Mouse (Mus musculus) heart, postnatal 0 days (tissue): ENCODE data around the gene Itpripl2. TPM values are rescaled to one million over a fixed set of nuclear protein-coding genes. Genes with fewer than 3 reads are reported as not detected.

Experiments
- ATAC-seq: fragments of 200-750 bp; cut with Nextera tagmentation; 2 replicates; pipeline ENCODE4 v1.8.0; 2017; ENCODE audit warnings: low read depth, moderate number of reproducible peaks, moderate library complexity; ENCODE audit not compliant: insufficient read depth
- DNase-seq: peaks from one replicate; pipeline ENCODE4 v3.0.0-alpha.2; 2016; ENCODE audit warnings: low spot score
- H3K27ac ChIP-seq: fragments of 300-500 bp; sonication (generic); 2 replicates; pipeline ENCODE4 v1.5.1; 2014; ENCODE audit warnings: low read depth, mild to moderate bottlenecking
- H3K27me3 ChIP-seq: fragments of 300-500 bp; sonication (generic); 2 replicates; pipeline ENCODE4 v1.6.1; 2014; ENCODE audit warnings: low read length, mixed read lengths; ENCODE audit not compliant: control insufficient read depth, insufficient read depth
- H3K36me3 ChIP-seq: fragments of 300-500 bp; sonication (generic); replicated peaks from 2 replicates; pipeline ENCODE4 v1.6.1; 2014; ENCODE audit warnings: low read length, mixed read lengths; ENCODE audit not compliant: control insufficient read depth, insufficient read depth
- H3K4me1 ChIP-seq: fragments of 300-500 bp; sonication (generic); 2 replicates; pipeline ENCODE4 v1.6.1; 2014; ENCODE audit warnings: antibody characterized with exemption; ENCODE audit not compliant: control insufficient read depth, insufficient read depth
- H3K4me2 ChIP-seq: fragments of 300-500 bp; sonication (generic); 2 replicates; pipeline ENCODE4 v1.6.1; 2014; ENCODE audit warnings: low read depth, mild to moderate bottlenecking, low read length, moderate library complexity
- H3K4me3 ChIP-seq: fragments of 300-500 bp; sonication (generic); 2 replicates; pipeline ENCODE4 v1.5.1; 2014; ENCODE audit warnings: low read depth, low read length
- H3K9ac ChIP-seq: fragments of 300-500 bp; sonication (generic); replicated peaks from 2 replicates; pipeline ENCODE4 v1.6.1; 2014; ENCODE audit warnings: low read depth, low read length, mixed read lengths
- H3K9me3 ChIP-seq: fragments of 300-500 bp; sonication (generic); replicated peaks from 2 replicates; pipeline ENCODE4 v1.6.1; 2016; ENCODE audit warnings: low read length; ENCODE audit not compliant: control insufficient read depth
- CTCF ChIP-seq: IDR thresholded peaks from 2 replicates; pipeline ENCODE4 v1.5.1; 2016; ENCODE audit warnings: antibody characterized with exemption, control low read depth, low read depth
- EP300 ChIP-seq: IDR thresholded peaks from 2 replicates; pipeline ENCODE4 v1.6.1; 2016; ENCODE audit warnings: antibody characterized with exemption, low read depth
- WGBS: fragments of 180-500 bp; shearing (Covaris S2); extraction: QIAGEN DNeasy Blood & Tissue Kit; methylation state at CpG from one replicate; pipeline ENCODE4 v1.1.7; 2014; 5-methylcytosine and 5-hydroxymethylcytosine counted together
- polyA plus RNA-seq: library from polyadenylated mRNA; unstranded; fragments of >200 nt; fragmentation: Nextera tagmentation; extraction: Ambion mirVana; gene quantifications from 2 replicates; pipeline ENCODE4 v1.2.1, GENCODE M21; 2015
- total RNA-seq: library from RNA; depleted of rRNA; stranded (reverse); fragments of >200 nt; gene quantifications from 2 replicates; pipeline ENCODE4 v1.2.3, GENCODE M21; 2014; ENCODE audit warnings: low replicate concordance

The Itpripl2 gene
- total and polyA plus RNA-seq, 2 experiments from 2014 or later, result 3.9 to 31.6 TPM

GRCm38 (mm10) chr7:118476428-118476827 lies 15.3 kb downstream of the Itpripl2 start:
- Histone ChIP-seq H3K9me3 (0 out of 2 replicates have a peak, but pooled peaks cover 5% of the 10 kb centered on the region), H3K36me3 (no peaks in the 10 kb centered on the region), H3K4me2 (no peak overlapping the region), H3K9ac (no peak overlapping the region), H3K4me1 (0 out of 2 replicates have a peak, but pooled peaks cover 5% of the 10 kb centered on the region), H3K4me3 (no peak overlapping the region), H3K27me3 (no peaks in the 10 kb centered on the region), H3K27ac (no peak overlapping the region)
- no peak for ATAC-seq
- WGBS, result 69% methylated on average over 5 of the region's 5 CpGs
- no peak for TF ChIP-seq EP300
- TF ChIP-seq CTCF, result no peak
- DNase-seq, result no peak

- no peak overlapping the region for H3K4me3 ChIP-seq
- no peaks in the 10 kb centered on the region for H3K27me3 ChIP-seq
- TF ChIP-seq CTCF, result no peak
- TF ChIP-seq EP300, result no peak
- 0 out of 2 replicates have a peak, but pooled peaks cover 5% of the 10 kb centered on the region for H3K9me3 ChIP-seq
- WGBS, result 73% methylated on average over 7 of the region's 7 CpGs
- peak; percentile 67 for DNase-seq
- H3K9ac ChIP-seq, result no peak overlapping the region
- peak overlapping the region; percentile 61 for H3K27ac ChIP-seq
- H3K36me3 ChIP-seq, result no peaks in the 10 kb centered on the region
- ATAC-seq, result peak; percentile 72
- H3K4me1 ChIP-seq, result 0 out of 2 replicates have a peak, but pooled peaks cover 5% of the 10 kb centered on the region
- no peak overlapping the region for H3K4me2 ChIP-seq
Observed at GRCm38 (mm10) chr7:118475008-118475705, 16.6 kb downstream of the Itpripl2 start.

DNA sequence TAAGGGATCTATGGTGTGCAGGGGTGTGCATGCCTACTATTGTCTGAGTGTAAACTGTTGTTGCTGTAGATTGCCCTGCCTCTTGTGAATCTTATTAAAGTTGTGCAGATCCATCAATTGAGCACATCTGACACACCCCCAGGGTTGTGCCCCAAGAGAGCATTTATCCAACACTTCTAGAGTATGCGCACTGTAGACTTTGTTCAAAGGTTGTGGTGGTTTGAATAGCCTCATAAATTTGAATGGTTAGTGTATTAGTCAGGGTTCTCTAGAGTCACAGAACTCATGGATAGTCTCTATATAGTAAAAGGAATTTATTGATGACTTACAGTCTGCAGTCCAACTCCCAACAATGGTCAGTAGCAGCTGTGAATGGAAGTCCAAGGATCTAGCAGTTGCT lies 18.9 kb downstream of the Itpripl2 start:
- Histone ChIP-seq H3K4me3 (no peak overlapping the region), H3K9me3 (0 out of 2 replicates have a peak, but pooled peaks cover 5% of the 10 kb centered on the region), H3K36me3 (no peaks in the 10 kb centered on the region), H3K27ac (no peak overlapping the region), H3K4me1 (no peaks in the 10 kb centered on the region), H3K27me3 (no peaks in the 10 kb centered on the region), H3K4me2 (no peak overlapping the region), H3K9ac (no peak overlapping the region)
- DNase-seq (no peak), ATAC-seq (no peak)
- 100% methylated on average over 1 of the region's 1 CpGs for WGBS
- TF ChIP-seq EP300 (no peak), CTCF (no peak)

- Histone ChIP-seq H3K4me2 (no peak overlapping the region), H3K27ac (no peak overlapping the region), H3K9me3 (no peaks in the 10 kb centered on the region), H3K9ac (no peak overlapping the region), H3K4me1 (0 out of 2 replicates have a peak, but pooled peaks cover 3% of the 10 kb centered on the region), H3K27me3 (no peaks in the 10 kb centered on the region), H3K4me3 (no peak overlapping the region), H3K36me3 (no peaks in the 10 kb centered on the region)
- no peak for TF ChIP-seq EP300
- TF ChIP-seq CTCF, result no peak
- DNase-seq (no peak), ATAC-seq (no peak)
- 96% methylated on average over 3 of the region's 3 CpGs for WGBS
Observed at GRCm38 (mm10) chr7:118468060-118468459, 23.7 kb downstream of the Itpripl2 start.

DNA sequence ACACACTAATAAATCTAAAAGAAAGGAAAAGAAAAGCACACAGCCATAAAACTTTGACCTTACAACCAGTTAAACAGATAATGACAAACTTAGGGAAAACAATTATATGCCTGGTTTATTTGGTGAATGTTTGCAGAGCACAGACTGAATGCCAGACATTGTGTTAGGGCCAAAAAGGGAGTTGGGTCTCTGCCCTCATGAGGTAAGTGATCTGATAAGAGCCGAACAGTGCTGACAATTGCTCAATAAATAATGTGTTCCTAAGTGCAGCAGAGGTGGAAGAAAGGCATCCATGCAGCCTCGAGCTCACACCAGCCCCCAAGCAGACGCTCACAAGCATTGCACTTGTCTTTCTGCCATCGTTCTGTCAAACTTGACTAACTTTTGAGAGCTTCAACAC lies 27.3 kb downstream of the Itpripl2 start:
- H3K27ac ChIP-seq, result no peak overlapping the region
- no peaks in the 10 kb centered on the region for H3K36me3 ChIP-seq
- no peak for ATAC-seq
- WGBS, result 19% methylated on average over 4 of the region's 4 CpGs
- no peak for DNase-seq
- H3K4me2 ChIP-seq, result no peak overlapping the region
- H3K9me3 ChIP-seq, result no peaks in the 10 kb centered on the region
- H3K4me3 ChIP-seq, result no peak overlapping the region
- H3K9ac ChIP-seq, result no peak overlapping the region
- TF ChIP-seq CTCF, result no peak
- no peak for TF ChIP-seq EP300
- H3K27me3 ChIP-seq, result no peaks in the 10 kb centered on the region
- H3K4me1 ChIP-seq, result 0 out of 2 replicates have a peak, but pooled peaks cover 7% of the 10 kb centered on the region
